Mouse (Mus musculus): ENCODE measurements around the gene Ninj1.

GRCm38 (mm10) chr13:49196766-49197165 is 9.5 kb downstream of the Ninj1 start:
- no peak for TF ChIP-seq POLR2A (IDR thresholded peaks at IDR 0.05; ENCODE audit: low read depth, low read length)
- TF ChIP-seq CTCF (IDR thresholded peaks at IDR 0.05; ENCODE audit: extremely low read depth, insufficient read length, insufficient replicate concordance, low read depth, low read length), result no peak

Data from small intestine, adult 2 months (tissue).